Mouse (Mus musculus) E14TG2a.4 (cell line): ENCODE measurements around the gene Medag.

ENCODE experiments used
- CTCF ChIP-seq: conservative IDR thresholded peaks from 2 replicates; pipeline ENCODE4 v1.5.1; 2014; ENCODE audit warnings: low read length
- NANOG ChIP-seq: IDR thresholded peaks from 2 replicates; pipeline ENCODE4 v1.6.1; 2014; ENCODE audit warnings: borderline replicate concordance, low read length, mixed read lengths
- POU5F1 ChIP-seq: IDR thresholded peaks from 2 replicates; pipeline ENCODE4 v1.6.1; 2014; ENCODE audit warnings: low read length, borderline replicate concordance

GRCm38 (mm10) chr5:149382601-149383000, 28.9 kb upstream of the Medag start:
- TF ChIP-seq CTCF (no peak), POU5F1 (no peak), NANOG (no peak)
